Mouse (Mus musculus) kidney, adult 11 months (tissue): ENCODE results near the gene Cbx5.

Experiments used
- DNase-seq: peaks from one replicate; pipeline ENCODE4 v3.0.0; 2022

Cbx5 gene

DNA sequence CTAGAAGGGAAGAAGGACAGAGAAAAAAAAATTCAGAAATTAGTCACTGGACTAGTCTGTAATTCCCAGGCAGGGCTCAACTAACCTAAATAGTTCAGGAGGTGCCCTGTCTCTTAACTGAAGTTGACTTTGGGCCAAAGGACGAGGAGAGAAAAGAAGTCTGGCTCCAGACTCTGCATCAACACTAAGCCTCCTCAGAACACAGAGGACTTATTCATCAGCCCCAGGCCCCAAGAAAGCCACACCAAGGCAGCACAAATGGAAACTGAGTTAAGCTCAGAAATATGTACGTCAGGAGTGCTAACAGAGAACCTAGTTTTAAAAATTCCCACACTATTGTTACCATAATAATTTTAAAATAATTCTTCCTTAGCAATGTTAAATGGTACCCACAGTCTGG lies 25.5 kb downstream of the Cbx5 start:
- no peak for DNase-seq

DNA sequence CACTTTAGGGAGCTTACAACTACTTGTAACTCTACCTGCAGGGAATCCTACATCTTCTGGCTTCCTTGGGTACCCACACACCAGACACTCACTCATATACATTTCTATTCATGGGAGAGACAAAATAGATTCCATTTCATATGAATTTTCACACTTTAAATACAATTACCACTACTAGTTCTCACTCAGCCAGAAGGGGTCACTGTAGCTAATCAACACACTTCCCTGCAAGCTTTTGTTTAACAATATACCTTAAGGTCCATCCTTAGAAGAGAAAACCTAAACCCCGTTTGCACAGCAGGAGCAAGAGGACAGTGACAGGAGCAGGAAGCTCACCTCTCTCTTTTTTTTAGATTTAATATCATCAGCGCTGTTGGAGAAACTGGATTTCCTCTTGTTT lies 34.5 kb downstream of the Cbx5 start:
- DNase-seq = no peak

DNA sequence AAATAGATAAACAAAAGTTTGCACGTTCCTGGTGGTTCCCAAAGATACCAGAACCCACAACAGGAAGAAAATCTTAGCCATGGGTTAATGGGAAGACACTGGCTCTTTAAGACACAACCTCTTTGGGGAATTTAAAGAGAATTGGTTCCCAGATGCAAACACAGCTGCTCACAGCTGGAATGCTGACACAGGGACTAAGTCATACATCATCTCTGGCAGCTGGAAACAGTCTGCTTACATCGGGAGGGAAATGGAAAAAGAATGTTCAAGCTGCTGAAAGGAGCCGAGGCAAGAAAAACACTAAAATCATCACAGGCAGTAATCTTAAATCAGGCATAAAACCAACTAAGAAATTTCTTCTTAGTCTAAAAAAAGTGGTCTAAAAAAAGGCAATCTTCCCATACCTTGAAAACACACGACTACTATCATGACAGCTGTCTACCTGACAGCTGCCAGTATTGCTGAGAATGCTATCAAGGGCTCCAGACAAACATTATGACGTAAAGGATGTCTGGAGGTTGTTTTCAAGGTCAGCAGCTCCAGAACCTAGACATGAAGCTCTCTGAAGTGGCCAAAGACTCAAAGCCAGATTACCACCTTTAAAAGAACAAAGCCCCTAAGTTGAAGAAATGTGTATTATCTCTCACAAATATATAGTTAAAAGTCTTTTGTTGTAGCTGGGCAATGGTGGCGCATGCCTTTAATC lies 37.4 kb downstream of the Cbx5 start:
- DNase-seq = peak; percentile 42

DNA sequence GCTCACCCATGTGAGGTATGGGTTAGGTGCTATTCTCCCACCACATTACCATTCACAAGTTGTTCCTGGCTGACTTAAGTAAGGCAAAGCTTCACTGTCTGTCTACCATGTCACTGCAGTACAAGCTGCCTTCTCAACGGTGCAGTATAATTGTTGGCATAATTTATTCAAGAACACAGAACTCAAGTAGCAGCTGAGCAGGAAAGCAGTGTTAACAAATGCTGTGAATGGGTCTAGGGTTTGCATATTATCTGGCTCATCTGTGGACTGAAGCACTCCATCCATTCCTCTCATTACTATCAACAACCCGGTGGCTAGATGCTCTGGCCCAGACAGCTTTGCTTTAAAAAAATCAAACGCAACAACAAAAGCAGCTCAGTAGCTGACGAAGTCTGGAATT lies 41.8 kb downstream of the Cbx5 start:
- DNase-seq = no peak

DNA sequence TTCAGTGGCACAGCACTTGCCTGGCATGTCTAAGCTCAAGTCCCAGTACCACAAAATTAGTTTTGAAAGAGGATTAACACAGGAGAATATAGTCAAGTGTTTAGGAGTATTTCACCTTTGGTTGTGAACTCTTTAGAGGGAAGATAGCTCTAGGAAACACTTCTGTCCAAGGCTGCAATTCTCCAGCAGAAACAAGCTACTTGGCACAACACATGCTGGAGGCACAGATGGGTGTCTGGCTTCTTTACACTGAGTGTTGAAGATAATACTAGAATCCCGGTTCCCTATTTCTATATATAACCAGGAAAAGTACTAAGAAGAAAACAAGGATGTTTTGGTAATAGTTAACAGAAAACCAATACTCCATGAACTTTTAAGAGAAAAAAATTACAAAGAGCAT lies 42.8 kb downstream of the Cbx5 start:
- no peak for DNase-seq

DNA sequence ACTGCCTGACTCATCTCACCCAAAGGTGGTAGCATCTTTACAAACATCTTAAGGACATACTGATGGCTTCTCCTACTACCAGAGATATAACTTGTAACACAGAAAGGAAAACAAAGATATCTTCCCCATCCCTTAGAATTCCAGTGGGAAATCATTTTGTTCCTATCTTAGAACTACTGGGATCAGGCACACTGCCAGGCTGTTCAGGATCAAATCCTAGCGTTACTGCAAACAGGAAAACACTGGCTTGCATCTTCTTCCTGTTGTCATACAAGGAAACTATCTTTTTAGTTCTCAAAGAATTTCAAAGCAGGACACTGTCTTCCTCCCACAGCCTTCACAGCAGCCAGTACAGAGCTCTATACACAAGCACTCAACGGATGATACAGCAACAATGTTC lies 46.0 kb downstream of the Cbx5 start:
- DNase-seq = peak; percentile 48

DNA sequence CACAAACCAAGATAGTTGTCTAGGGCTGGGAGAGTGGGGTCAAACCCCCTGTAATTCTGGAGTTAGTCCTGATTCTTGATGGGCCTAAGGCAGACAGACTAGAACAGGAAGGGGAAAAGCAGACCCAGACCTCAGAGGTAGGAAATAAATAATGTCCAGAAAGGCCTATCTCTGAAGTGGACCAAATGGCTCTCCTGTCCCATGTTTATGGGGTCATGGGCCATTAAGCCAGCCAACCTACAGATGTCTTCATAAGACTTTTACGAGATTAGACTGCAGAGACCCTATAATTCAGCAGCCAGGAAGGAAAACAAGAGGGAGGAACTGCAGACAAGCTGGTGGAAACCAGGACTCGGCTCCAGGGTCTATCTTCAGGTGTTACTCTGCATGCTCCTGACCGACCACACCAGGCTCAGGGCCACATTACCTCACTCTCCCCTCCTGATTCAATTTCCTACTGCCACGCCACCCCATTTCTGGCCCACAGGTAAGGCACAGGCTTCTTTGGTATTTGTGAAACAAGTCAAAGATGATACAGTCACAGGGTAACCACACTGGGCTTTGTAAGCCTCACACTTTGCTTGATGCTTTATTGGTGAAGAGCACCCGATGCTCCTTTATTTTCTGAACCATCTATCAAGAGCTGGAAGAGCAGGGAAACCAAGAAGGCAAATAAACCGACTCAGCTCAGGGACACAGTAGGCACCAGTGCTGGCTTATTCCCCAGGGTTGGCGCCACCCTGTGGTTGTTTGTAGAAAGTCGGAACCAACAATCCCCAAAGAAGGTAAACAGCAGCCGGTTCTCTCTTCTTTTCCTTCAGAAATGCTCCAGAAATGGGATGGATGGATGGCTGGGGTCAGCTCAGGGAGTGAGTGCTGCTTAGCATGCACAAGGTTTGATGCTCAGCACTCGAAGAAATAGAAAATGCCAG lies 48.8 kb downstream of the Cbx5 start:
- no peak for DNase-seq

DNA sequence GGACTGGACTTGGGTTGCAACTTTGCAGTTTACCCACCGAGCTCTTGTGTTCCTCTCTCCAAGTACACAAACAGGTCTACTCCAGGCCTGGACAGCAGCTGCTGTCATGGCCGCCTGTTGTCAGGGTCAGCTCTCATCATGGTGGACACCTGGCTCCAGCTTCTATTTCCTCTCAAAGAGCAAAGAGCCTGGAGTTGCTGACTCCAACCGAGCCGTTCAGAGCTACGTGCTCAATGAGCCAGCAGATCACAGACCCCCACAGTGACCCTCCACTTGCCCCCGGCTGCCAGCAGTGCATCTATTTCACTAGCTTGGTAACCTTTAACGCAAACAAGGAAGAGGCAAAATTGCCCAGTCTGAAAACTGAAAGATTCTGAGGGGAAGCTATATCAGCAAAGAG lies 49.5 kb downstream of the Cbx5 start:
- DNase-seq = no peak

DNA sequence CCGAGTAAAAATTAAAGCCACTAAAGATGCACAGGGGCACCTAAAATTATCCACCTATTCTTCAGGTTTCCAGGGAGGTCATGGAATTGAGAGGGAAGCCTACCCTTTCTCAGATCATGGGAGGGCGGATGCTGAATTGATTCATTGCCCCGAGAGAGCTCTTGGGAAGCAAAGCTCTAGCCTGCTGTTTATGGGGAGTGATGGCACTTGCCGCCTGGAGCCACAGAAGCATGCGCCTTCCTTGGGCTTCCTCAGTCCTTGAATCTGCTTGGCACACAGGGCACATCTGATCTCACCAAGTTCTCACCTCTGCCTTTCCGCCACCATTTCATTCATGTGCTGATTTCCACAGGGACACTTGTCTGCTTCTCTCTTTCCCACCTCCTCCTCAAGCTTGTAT lies 51.8 kb downstream of the Cbx5 start:
- DNase-seq = no peak

DNA sequence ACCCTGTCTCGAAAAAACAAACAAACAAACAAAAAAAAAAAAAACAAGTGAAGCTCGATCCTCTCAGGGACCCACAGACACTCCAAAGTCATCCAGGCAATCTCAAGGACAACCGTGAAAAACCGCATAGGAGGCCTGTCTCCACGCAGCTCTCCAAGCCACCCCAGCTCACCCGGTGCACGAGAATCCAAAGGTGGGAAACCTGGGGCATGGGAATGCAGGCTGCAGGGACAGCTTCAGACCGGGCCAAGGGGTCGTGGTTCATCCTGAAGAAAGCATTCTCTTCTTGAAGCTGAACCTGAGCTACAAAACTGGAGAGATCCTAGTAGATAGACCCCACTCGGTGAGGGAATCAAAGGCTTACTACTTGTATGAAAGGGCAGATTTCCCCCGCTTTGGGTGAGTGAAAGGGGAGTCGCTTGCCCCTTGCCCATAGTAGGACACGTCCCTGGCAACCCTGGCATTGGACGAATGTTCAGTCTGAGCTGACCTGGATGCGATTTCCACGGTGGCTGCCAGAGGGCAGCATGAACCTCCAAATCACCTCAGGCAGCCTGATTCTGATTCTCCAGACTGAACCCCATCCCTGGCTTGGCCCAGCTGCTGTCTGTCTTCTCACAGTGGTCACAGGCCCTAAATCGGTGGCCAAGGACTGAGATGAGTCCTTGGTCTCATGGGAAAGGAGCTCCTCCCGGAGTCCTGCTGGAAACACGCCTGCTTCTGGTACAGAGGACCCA lies 54.0 kb downstream of the Cbx5 start:
- DNase-seq = no peak

DNA sequence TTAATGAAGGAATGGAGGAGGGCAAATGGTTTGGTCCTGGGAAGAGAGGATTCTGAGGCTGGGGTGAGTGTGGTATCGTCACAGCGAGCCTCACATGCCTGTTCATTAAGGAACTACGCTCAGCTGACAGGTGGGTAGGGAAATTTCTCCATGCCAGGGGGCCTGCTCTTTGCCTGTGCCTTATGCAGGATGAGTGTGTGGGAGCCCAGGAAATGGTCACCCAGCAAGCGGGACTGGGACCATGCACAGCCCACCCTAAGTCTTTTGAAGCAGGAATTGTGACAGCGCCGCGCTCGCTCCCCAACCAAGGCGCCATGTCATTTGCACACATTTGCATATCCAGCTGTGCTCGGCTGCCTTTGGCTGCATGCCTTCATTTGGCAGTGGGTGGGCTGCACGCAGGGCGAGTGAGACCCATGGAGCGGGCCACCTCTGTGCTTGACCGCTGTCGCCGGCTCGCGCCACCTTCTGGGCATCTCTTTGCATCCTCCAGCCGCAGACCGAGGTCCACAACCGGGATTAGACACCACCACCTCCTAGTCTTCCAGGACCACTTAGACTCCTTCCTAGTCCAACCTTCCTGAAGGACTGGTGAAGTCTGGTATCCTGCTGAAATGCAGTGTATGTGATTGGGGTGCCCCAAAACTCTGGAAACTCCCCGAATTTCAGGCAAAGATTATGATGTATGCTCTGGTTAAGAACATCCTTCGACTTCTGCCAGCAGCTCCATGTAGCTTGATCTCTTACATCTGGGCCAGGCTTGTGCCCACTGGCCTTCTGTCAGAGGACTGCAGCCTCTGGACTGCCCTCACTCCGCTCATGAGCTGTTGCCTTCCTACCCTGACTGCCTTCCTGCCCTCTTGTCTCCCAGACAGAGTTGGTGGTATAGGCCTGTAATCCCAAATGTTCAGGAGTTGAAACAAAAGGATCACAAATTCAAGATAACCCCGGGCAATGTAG lies 55.7 kb downstream of the Cbx5 start:
- no peak for DNase-seq

DNA sequence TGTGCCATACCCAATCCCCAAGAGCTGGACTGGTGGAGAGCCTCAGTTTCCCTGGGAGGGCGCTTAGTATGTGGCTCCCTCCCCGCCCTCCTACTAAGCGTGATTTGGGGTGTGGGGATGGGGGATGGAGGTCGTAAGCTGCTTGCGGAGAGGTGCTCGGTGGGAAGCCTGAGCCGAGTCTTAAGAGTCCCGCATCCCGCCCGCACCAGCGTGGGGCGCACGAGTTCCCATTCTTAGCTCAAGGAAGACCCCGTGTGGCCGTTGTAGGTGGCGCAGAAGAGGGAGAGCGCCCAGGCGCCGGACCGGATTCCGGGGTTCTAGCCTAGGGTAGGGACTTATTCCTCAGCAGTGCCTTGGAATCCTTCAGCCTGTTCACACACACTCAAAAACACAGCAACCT lies 56.5 kb downstream of the Cbx5 start:
- no peak for DNase-seq

DNA sequence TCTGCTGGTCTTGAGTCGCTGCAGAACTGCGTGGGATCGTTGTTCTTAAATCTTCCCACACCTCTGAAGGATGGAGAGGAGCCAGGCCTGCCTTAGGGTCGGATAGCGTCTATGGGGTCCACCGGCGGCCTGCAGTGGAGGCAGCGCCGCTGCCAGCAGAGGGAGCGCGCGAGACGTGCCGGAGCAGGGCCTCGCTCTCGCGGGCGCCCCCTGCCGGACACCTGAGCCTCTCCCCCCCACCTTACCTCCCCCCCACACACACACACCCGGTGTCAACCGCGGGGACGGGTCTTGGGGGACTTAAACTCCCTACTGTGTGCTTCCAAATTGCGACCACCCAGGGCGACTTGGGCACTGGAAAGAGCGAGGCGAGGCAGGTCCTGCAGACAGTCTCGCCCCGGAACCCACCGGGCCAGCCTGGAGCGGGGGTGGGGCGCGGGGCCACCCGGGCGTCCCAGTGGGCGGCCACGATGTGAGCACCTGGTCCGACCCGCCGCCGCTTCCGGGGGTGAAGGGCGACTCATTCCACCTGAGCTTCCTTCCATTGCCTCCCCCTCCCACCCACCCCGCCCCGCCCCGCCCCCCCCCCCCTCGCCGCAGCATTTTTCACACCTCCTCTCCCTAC lies 57.3 kb downstream of the Cbx5 start:
- DNase-seq = peak; percentile 62

DNA sequence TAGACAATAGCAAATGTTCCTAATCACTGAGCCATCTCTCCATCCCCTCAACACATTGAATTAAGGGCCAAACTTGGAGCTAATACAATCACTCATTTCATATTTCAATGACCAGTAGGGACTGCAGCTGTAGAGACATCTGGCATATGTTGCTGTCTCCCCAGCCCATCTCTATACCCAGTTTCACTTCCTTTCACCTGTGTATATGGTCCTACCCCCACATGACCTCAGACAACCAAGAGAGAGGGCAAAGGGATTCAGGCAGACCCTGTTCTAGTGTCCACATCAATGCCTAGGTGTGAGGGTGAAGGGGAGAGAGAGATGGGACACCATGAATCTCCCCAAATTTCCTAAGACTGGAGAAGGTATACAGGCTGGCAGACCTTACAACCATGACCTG lies 59.2 kb downstream of the Cbx5 start:
- no peak for DNase-seq

DNA sequence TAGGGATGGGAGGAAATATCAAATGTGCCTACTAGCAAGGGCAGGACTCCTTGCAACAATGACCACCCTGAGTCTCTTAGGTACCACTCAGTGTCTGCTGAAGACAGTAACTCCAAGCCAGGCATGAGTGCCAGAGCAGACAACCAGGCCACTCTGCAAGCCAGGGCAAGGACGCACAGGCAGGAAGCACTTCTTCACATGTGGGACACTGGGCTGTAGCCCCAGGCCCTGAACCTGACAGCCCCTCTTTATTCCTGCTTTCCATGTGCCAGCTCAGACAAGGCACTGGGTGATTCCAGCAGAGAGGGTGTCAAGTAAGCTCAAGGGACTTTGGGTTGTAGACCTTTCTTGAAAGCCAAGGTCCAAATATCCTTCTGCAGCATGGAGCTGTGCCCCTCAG lies 60.8 kb downstream of the Cbx5 start:
- DNase-seq = no peak

DNA sequence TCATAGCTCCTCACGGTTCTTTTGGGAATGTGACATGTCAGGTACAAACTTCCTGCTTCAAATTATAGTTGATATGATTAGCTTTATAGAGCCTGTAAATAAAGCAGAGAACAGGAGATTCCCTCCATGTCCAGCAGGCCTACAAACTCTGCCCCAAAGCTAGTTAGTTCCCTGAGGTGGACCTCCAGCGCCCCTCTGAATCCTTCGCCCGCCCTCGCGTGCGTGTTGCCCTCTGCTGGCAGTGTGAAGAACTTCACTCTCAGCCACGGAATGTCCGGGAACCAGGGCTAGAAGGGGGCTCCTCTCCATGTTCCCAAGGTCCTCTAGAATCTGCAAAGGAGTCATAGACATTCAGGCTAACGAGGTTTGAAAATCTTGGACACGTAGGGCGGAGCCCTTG lies 61.5 kb downstream of the Cbx5 start:
- DNase-seq = no peak

DNA sequence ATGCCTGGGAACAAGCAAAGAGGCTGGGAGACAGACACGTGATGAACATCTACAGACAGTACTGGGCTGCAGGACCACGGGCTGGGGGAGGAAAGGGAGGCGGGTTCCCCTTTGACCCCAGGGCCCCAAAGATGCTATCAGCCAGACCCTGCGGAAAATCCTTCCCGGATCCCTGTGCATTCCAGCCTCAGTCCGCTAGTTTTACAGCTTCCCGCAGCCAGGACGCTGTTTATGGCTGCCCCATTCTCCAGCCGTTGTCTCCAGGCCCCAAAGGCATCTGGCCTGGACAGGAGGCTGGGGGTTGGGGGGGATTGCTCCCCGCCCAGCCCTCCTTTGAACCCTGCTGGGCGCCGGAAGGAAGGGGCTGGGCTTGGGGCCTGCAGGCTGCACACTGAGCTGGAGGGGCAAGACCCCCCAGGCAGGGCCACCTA lies 62.0 kb downstream of the Cbx5 start:
- no peak for DNase-seq

DNA sequence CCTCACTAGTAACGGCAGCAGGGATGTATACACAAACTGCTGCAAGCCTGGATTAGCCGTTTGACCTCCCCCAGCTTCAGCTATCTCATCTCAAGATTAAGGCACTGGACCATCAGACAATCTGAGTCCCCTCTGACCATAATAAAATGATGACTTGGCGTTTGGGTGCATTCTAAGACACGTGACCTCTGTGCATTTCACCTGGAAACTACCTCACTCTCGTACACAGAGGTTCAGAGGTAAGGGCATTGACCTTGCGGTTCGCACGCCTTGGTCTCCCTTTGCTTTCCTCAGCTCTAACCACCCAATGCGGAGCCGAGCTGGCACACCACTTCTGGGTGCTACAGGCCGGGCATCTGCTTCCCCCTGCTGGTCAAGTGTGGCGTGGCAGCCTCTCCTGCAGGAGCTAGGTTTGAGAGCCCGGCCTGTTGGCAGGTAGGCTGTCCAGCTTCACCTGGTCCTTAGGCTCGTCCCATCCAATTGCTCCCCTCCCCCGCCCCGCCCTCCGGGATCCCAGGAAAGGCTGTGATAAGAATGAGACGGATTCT lies 62.7 kb downstream of the Cbx5 start:
- peak; percentile 91 for DNase-seq

DNA sequence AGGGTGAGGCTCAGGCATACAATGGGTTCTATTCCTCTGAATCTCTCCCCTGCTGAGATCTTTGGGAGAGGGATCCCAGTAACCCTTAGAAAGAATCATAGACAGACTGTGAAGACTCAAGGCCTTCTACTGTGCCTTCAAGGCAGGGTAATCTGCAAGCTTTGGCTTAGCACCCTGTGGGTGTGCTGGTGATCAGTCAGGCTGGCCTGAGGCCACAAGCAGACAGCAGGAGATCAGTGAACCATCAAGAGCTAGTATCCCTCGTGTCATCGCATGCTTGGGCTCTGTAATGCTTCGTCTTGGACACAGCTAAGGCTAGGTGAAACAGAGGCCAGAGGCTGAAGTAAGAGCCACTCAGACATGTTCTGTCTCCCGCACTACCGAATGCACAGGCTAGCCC lies 66.4 kb downstream of the Cbx5 start:
- DNase-seq = no peak

DNA sequence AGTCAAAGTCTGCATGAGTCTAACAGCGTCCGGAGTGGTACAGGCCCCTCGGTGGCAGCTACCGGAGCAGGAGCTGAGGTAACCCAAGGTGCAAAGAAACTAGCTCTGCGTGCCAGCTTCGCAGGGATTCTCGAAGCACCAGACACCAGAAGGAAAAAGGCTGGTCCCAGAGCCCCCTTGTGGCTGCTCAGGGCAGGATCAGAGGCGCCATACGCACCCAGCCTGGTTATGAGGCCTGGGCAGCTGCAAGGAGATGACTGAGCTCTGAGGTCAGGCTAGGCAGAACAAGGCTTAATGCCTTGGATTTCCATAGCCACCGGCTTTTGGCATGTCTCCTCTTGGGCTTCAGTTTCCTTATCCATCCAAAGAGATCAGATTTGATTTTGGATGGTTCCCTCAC lies 67.1 kb downstream of the Cbx5 start:
- peak; percentile 58 for DNase-seq

DNA sequence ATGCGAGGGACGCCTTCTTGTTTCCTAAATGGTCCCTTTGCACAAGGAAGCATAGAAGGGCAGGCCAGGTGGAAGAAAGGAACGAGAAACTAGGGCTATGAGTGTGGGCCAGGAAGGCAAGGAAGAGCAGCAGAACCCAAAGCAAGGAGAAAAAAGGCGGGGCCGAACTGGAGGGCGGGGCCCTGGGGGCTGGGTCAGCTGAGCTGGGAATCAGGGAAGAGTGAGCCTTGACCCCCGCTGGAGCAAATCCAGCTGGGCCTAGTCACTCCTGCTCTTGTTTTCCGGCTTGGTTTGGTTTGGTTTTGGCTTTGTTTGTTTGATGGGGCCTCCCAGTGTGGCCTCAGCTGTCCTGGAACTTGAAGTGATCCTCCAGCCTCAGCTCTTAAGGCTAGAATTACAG lies 68.3 kb downstream of the Cbx5 start:
- DNase-seq = peak; percentile 67

DNA sequence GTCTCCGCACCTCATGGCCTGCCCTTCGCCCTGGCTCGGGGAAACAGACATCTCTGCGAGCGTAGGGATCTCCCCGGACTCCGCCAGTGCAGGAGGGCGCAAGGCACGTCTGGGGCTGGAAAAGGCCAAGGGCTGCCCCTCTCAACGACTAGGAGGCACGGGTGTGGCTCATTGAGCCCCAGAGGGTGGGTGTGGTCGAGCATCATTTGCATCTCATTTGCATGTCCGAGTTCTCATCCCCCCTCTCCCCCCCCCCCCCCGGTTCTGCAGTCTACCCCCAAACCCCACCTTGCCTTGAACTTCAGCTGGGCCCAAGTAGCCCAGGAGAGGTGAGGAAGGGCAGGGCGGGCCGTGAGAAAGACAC lies 69.3 kb downstream of the Cbx5 start:
- DNase-seq = no peak
